Mouse (Mus musculus) MEL (cell line): Measurements from ENCODE around the gene Mipol1. TPM values are rescaled to one million over a fixed set of nuclear protein-coding genes. Genes with fewer than 3 reads are reported as not detected.
A peak's percentile ranks its signal among the peaks of the same experiment; 100 is the strongest.

ENCODE experiments used
- DNase-seq: peaks from one replicate; pipeline ENCODE4 v3.0.0; 2011; ENCODE audit warnings: low read depth, low spot score
- H3K27ac ChIP-seq: 2 replicates; pipeline ENCODE4 v1.5.1; 2012; ENCODE audit warnings: low read depth, mild to moderate bottlenecking, control low read depth, low read length, moderate library complexity; ENCODE audit not compliant: control insufficient read depth
- H3K27me3 ChIP-seq, 2 experiments: fragments of 150-350 bp in 1 of 2; sonication (generic) in 1 of 2; 2 replicates each; pipeline ENCODE4 v1.6.1; 2012; ENCODE audit warnings: low read length in 2 of 2, mild to moderate bottlenecking in 2 of 2, improper control_type of control experiment in 1 of 2, moderate library complexity in 1 of 2; ENCODE audit not compliant: insufficient read depth in 2 of 2, control insufficient read depth in 1 of 2
- H3K36me3 ChIP-seq, 2 experiments: 2 replicates each; pipeline ENCODE4 v1.6.1; 2012 to 2014; ENCODE audit warnings: low read length in 2 of 2, improper control_type of control experiment in 1 of 2, inconsistent platforms in 1 of 2, mild to moderate bottlenecking in 1 of 2; ENCODE audit not compliant: insufficient read depth in 2 of 2, control insufficient read depth in 1 of 2
- H3K4me1 ChIP-seq, 2 experiments: fragments of 150-350 bp in 1 of 2; sonication (generic) in 1 of 2; 2 replicates each; pipeline ENCODE4 v1.6.1; 2012; ENCODE audit warnings: low read length in 2 of 2, improper control_type of control experiment in 1 of 2, mild to moderate bottlenecking in 1 of 2; ENCODE audit not compliant: insufficient read depth in 2 of 2, control insufficient read depth in 1 of 2
- H3K4me3 ChIP-seq, 2 experiments: fragments of 150-350 bp in 1 of 2; sonication (generic) in 1 of 2; 2 replicates each; pipeline ENCODE4 v1.5.1; 2012; ENCODE audit warnings: low read depth in 2 of 2, low read length in 2 of 2, mild to moderate bottlenecking in 2 of 2, moderate library complexity in 2 of 2, control low read depth in 1 of 2, improper control_type of control experiment in 1 of 2; ENCODE audit not compliant: control insufficient read depth in 1 of 2, insufficient read depth in 1 of 2
- H3K79me2 ChIP-seq: 2 replicates; pipeline ENCODE4 v1.6.1; 2012; ENCODE audit warnings: mild to moderate bottlenecking, low read length, moderate library complexity; ENCODE audit not compliant: control insufficient read depth, poor library complexity, insufficient read depth
- H3K9ac ChIP-seq: 2 replicates; pipeline ENCODE4 v1.6.1; 2012; ENCODE audit warnings: low read depth, mild to moderate bottlenecking, control low read depth, low read length, moderate library complexity; ENCODE audit not compliant: control insufficient read depth, poor library complexity, severe bottlenecking
- H3K9me3 ChIP-seq: fragments of 150-350 bp; sonication (generic); replicated peaks from 2 replicates; pipeline ENCODE4 v1.6.1; 2012; ENCODE audit warnings: mild to moderate bottlenecking, low read length, improper control_type of control experiment, moderate library complexity; ENCODE audit not compliant: insufficient read depth
- BHLHE40 ChIP-seq: IDR thresholded peaks from 2 replicates; pipeline ENCODE4 v1.6.1; 2012; ENCODE audit warnings: low read depth, mild to moderate bottlenecking, inconsistent platforms, low read length, improper control_type of control experiment, borderline replicate concordance
- CHD1 ChIP-seq: IDR thresholded peaks from 2 replicates; pipeline ENCODE4 v1.6.1; 2012; ENCODE audit warnings: low read depth, mild to moderate bottlenecking, inconsistent platforms, low read length, improper control_type of control experiment
- CHD2 ChIP-seq: IDR thresholded peaks from 2 replicates; pipeline ENCODE4 v1.6.1; 2011; ENCODE audit warnings: low read length, improper control_type of control experiment
- CTCF ChIP-seq, 3 experiments: IDR thresholded peaks in 2 of 3; conservative IDR thresholded peaks in 1 of 3; 2 replicates each; pipeline ENCODE4 v1.5.1; 2011 to 2012; ENCODE audit warnings: low read length in 3 of 3, low read depth in 2 of 3, mild to moderate bottlenecking in 2 of 3, improper control_type of control experiment in 1 of 3, inconsistent platforms in 1 of 3, mixed read lengths in 1 of 3, moderate library complexity in 1 of 3; ENCODE audit not compliant: control insufficient read depth in 1 of 3, insufficient read depth in 1 of 3, poor library complexity in 1 of 3, severe bottlenecking in 1 of 3
- E2F4 ChIP-seq: IDR thresholded peaks from 2 replicates; pipeline ENCODE4 v1.6.1; 2011; ENCODE audit warnings: low read depth, low read length, improper control_type of control experiment, borderline replicate concordance
- EP300 ChIP-seq, 2 experiments: IDR thresholded peaks; 2 replicates each; pipeline ENCODE4 v1.6.1; 2011; ENCODE audit warnings: improper control_type of control experiment in 2 of 2, low read length in 2 of 2, low read depth in 1 of 2, mild to moderate bottlenecking in 1 of 2
- ETS1 ChIP-seq: IDR thresholded peaks from 2 replicates; pipeline ENCODE4 v1.6.1; 2012; ENCODE audit warnings: low read depth, mild to moderate bottlenecking, inconsistent platforms, low read length, improper control_type of control experiment, moderate library complexity
- GABPA ChIP-seq: IDR thresholded peaks from 2 replicates; pipeline ENCODE4 v1.6.1; 2012; ENCODE audit warnings: low read depth, mild to moderate bottlenecking, inconsistent platforms, low read length, improper control_type of control experiment, moderate library complexity
- GATA1 ChIP-seq: IDR thresholded peaks from 2 replicates; pipeline ENCODE4 v1.6.1; 2011; ENCODE audit warnings: low read depth, low read length, improper control_type of control experiment
- HCFC1 ChIP-seq: IDR thresholded peaks from 2 replicates; pipeline ENCODE4 v1.6.1; 2012; ENCODE audit warnings: low read depth, mild to moderate bottlenecking, inconsistent platforms, low read length, improper control_type of control experiment, moderate library complexity
- JUND ChIP-seq: IDR thresholded peaks from 2 replicates; pipeline ENCODE4 v1.6.1; 2011; ENCODE audit warnings: low read depth, mild to moderate bottlenecking, improper control_type of control experiment, low read length
- KAT2A ChIP-seq: conservative IDR thresholded peaks from 2 replicates; pipeline ENCODE4 v1.6.1; 2012; ENCODE audit warnings: low read depth, low read length, improper control_type of control experiment, inconsistent platforms
- MAFK ChIP-seq: IDR thresholded peaks from 2 replicates; pipeline ENCODE4 v1.6.1; 2011; ENCODE audit warnings: low read depth, mild to moderate bottlenecking, low read length, improper control_type of control experiment, borderline replicate concordance
- MAZ ChIP-seq: IDR thresholded peaks from 2 replicates; pipeline ENCODE4 v1.6.1; 2012; ENCODE audit warnings: low read depth, mild to moderate bottlenecking, inconsistent platforms, low read length, improper control_type of control experiment
- MEF2A ChIP-seq: IDR thresholded peaks from 2 replicates; pipeline ENCODE4 v1.6.1; 2014; ENCODE audit warnings: low read depth, mild to moderate bottlenecking, inconsistent platforms, low read length, improper control_type of control experiment; ENCODE audit not compliant: poor library complexity, insufficient replicate concordance, severe bottlenecking; ENCODE audit errors: extremely low read depth
- MXI1 ChIP-seq: IDR thresholded peaks from 2 replicates; pipeline ENCODE4 v1.6.1; 2011; ENCODE audit warnings: mild to moderate bottlenecking, low read depth, low read length, improper control_type of control experiment
- MYC ChIP-seq: IDR thresholded peaks from 2 replicates; pipeline ENCODE4 v1.6.1; 2011; ENCODE audit warnings: low read depth, mild to moderate bottlenecking, low read length, improper control_type of control experiment, moderate library complexity
- NELFE ChIP-seq: IDR thresholded peaks from 2 replicates; pipeline ENCODE4 v1.6.1; 2011; ENCODE audit warnings: low read depth, low read length, improper control_type of control experiment
- NRF1 ChIP-seq: IDR thresholded peaks from 2 replicates; pipeline ENCODE4 v1.6.1; 2014; ENCODE audit warnings: low read depth, mild to moderate bottlenecking, inconsistent platforms, low read length, improper control_type of control experiment, moderate library complexity; ENCODE audit not compliant: poor library complexity, insufficient read depth, severe bottlenecking
- POLR2A ChIP-seq, 2 experiments: IDR thresholded peaks; 2 replicates each; pipeline ENCODE4 v1.6.1; 2011 to 2012; ENCODE audit warnings: low read length in 2 of 2, mild to moderate bottlenecking in 2 of 2, control low read depth in 1 of 2, improper control_type of control experiment in 1 of 2, low read depth in 1 of 2, moderate library complexity in 1 of 2; ENCODE audit not compliant: control insufficient read depth in 1 of 2, insufficient read depth in 1 of 2, poor library complexity in 1 of 2
- POLR2AphosphoS2 ChIP-seq: IDR thresholded peaks from 2 replicates; pipeline ENCODE4 v1.6.1; 2011; ENCODE audit warnings: low read length, improper control_type of control experiment
- POLR2AphosphoS5 ChIP-seq: IDR thresholded peaks from 2 replicates; pipeline ENCODE4 v1.6.1; 2012; ENCODE audit warnings: low read depth, borderline replicate concordance, mild to moderate bottlenecking, inconsistent platforms, low read length, moderate library complexity, mixed read lengths
- RAD21 ChIP-seq: IDR thresholded peaks from 2 replicates; pipeline ENCODE4 v1.6.1; 2011; ENCODE audit warnings: mild to moderate bottlenecking, low read depth, low read length, improper control_type of control experiment
- RCOR1 ChIP-seq: IDR thresholded peaks from 2 replicates; pipeline ENCODE4 v1.6.1; 2012; ENCODE audit warnings: low read depth, mild to moderate bottlenecking, inconsistent platforms, low read length, improper control_type of control experiment
- SIN3A ChIP-seq: IDR thresholded peaks from 2 replicates; pipeline ENCODE4 v1.6.1; 2012; ENCODE audit warnings: low read length, improper control_type of control experiment, inconsistent platforms
- SMC3 ChIP-seq: IDR thresholded peaks from 2 replicates; pipeline ENCODE4 v1.6.1; 2011; ENCODE audit warnings: low read depth, low read length, improper control_type of control experiment
- TAL1 ChIP-seq: IDR thresholded peaks from 2 replicates; pipeline ENCODE4 v1.6.1; 2012; ENCODE audit warnings: mild to moderate bottlenecking, inconsistent platforms, low read length, moderate library complexity, mixed read lengths
- TBP ChIP-seq: IDR thresholded peaks from 2 replicates; pipeline ENCODE4 v1.8.0; 2011; ENCODE audit warnings: low read depth, low read length, improper control_type of control experiment
- TCF12 ChIP-seq: IDR thresholded peaks from 2 replicates; pipeline ENCODE4 v1.6.1; 2014; ENCODE audit warnings: low read depth, mild to moderate bottlenecking, inconsistent platforms, low read length, improper control_type of control experiment, moderate library complexity
- UBTF ChIP-seq: IDR thresholded peaks from 2 replicates; pipeline ENCODE4 v1.6.1; 2012; ENCODE audit warnings: low read depth, mild to moderate bottlenecking, inconsistent platforms, low read length, improper control_type of control experiment, moderate library complexity, borderline replicate concordance; ENCODE audit not compliant: insufficient read depth
- USF1 ChIP-seq: IDR thresholded peaks from 2 replicates; pipeline ENCODE4 v1.6.1; 2014; ENCODE audit warnings: low read depth, mild to moderate bottlenecking, inconsistent platforms, low read length, improper control_type of control experiment, moderate library complexity
- USF2 ChIP-seq, 2 experiments: IDR thresholded peaks; 2 replicates each; pipeline ENCODE4 v1.6.1; 2011 to 2012; ENCODE audit warnings: improper control_type of control experiment in 2 of 2, low read length in 2 of 2, borderline replicate concordance in 1 of 2, inconsistent platforms in 1 of 2, low read depth in 1 of 2, mild to moderate bottlenecking in 1 of 2; ENCODE audit not compliant: insufficient read depth in 1 of 2
- ZMIZ1 ChIP-seq: IDR thresholded peaks from 2 replicates; pipeline ENCODE4 v1.6.1; 2012; ENCODE audit warnings: low read depth, mild to moderate bottlenecking, inconsistent platforms, low read length, improper control_type of control experiment, moderate library complexity
- ZNF384 ChIP-seq: IDR thresholded peaks from 2 replicates; pipeline ENCODE4 v1.6.1; 2012; ENCODE audit warnings: low read depth, mild to moderate bottlenecking, inconsistent platforms, low read length, improper control_type of control experiment
- polyA plus RNA-seq, 2 experiments: library from polyadenylated mRNA; stranded (reverse) in 1 of 2; unstranded in 1 of 2; fragments of >175 nt in 1 of 2; fragments of >200 nt in 1 of 2; gene quantifications; 2 replicates each; pipeline versions ENCODE4 v1.2.1 to v1.2.4; 2012; ENCODE audit warnings: low replicate concordance in 2 of 2, low read depth in 1 of 2; ENCODE audit not compliant: insufficient read length in 2 of 2, insufficient read depth in 1 of 2, missing spikeins in 1 of 2
- total RNA-seq: library from RNA; depleted of rRNA; stranded (reverse); fragments of 300-350 nt; gene quantifications from 2 replicates; pipeline ENCODE4 v1.2.3, GENCODE M21; 2012

The Mipol1 gene
- total and polyA plus RNA-seq, 3 experiments = 4.0 to 8.3 TPM; not detected in 1

- H3K36me3 ChIP-seq = peaks cover 0 to 13% of the 10 kb centered on the region in 2 experiments; a peak in 2 of 4 replicates
- no peaks in the 10 kb centered on the region for H3K9me3 ChIP-seq
- peaks cover 8 to 10% of the 10 kb centered on the region in 2 experiments for H3K4me1 ChIP-seq
- H3K4me3 ChIP-seq = peak overlapping the region; percentile 85 to 99
- peak overlapping the region; percentile 96 for H3K9ac ChIP-seq
- peaks cover 12% of the 10 kb centered on the region for H3K79me2 ChIP-seq
- DNase-seq = peak; percentile 82
- H3K27ac ChIP-seq = peak overlapping the region; percentile 98
- H3K27me3 ChIP-seq = no peaks in the 10 kb centered on the region
- TF ChIP-seq USF1 (no peak), TCF12 (peak; percentile 83), POLR2AphosphoS5 (no peak; the same call in 1 of the 2 replicates), NRF1 (no peak), GABPA (no peak), BHLHE40 (peak; percentile 48; the same call in 1 of the 2 replicates), CHD1 (no peak), RCOR1 (0 out of 2 replicates have a peak, but pooled peaks have one; percentile 33), POLR2AphosphoS2 (no peak), RAD21 (no peak), USF2 (IDR thresholded peaks at IDR 0.05; ENCODE audit: borderline replicate concordance in 1 of 2, insufficient read depth in 1 of 2, low read depth in 1 of 2, low read length in 2 of 2) (no peak), SMC3 (no peak), E2F4 (no peak), HCFC1 (peak; percentile 25; the same call in 1 of the 2 replicates), ZMIZ1 (peak; percentile 2; the same call in 1 of the 2 replicates), EP300 (IDR thresholded peaks at IDR 0.05; ENCODE audit: low read depth in 1 of 2, low read length in 2 of 2) (peak; percentile 6 to 70; a peak in 1 of 4 replicates), TBP (peak; percentile 85), MAZ (no peak), CHD2 (no peak), POLR2A (IDR thresholded peaks at IDR 0.05; ENCODE audit: control insufficient read depth in 1 of 2, insufficient read depth in 1 of 2, low read depth in 1 of 2, low read length in 2 of 2, poor library complexity in 1 of 2) (peak in 1 of 2 experiments; percentile 44; a peak in 2 of 4 replicates), KAT2A (0 out of 2 replicates have a peak, but pooled peaks have one; percentile 24), MYC (no peak), MXI1 (peak; percentile 29), TAL1 (0 out of 2 replicates have a peak, but pooled peaks have one; percentile 24), CTCF (IDR thresholded peaks at IDR 0.05 in 2 of 3, conservative IDR thresholded peaks at IDR 0.05 in 1 of 3; ENCODE audit: control insufficient read depth in 1 of 3, insufficient read depth in 1 of 3, low read depth in 2 of 3, low read length in 3 of 3, poor library complexity in 1 of 3, severe bottlenecking in 1 of 3) (no peak), NELFE (no peak; the same call in none of the 2 replicates), JUND (no peak), MAFK (no peak), SIN3A (no peak; the same call in 1 of the 2 replicates), UBTF (0 out of 2 replicates have a peak, but pooled peaks have one; percentile 64), MEF2A (no peak), ZNF384 (no peak), ETS1 (peak; percentile 71; the same call in 1 of the 2 replicates), GATA1 (peak; percentile 71)
These were observed 33.4 kb upstream of the Mipol1 start for GRCm38 (mm10) chr12:57196608-57197362.
